Mouse (Mus musculus) right cerebral cortex, postnatal 36 days (tissue): ENCODE measurements around the gene Myrip.

Experiments used
- DNase-seq, 2 experiments: peaks; one replicate each; pipeline ENCODE4 v3.0.0; 2022; ENCODE audit warnings: low spot score in 2 of 2, mixed read lengths in 1 of 2

Myrip gene

GRCm38 (mm10) chr9:120338172-120338571 lies 36.9 kb downstream of the Myrip start:
- no peak for DNase-seq

- no peak for DNase-seq
Observed at GRCm38 (mm10) chr9:120339975-120340695, 38.8 kb downstream of the Myrip start.

GRCm38 (mm10) chr9:120343123-120343790 lies 41.9 kb downstream of the Myrip start:
- DNase-seq = no peak

- no peak for DNase-seq
Observed at GRCm38 (mm10) chr9:120345651-120346151, 44.4 kb downstream of the Myrip start.

GRCm38 (mm10) chr9:120349145-120349544 lies 47.8 kb downstream of the Myrip start:
- DNase-seq = peak; percentile 52 to 67

GRCm38 (mm10) chr9:120350346-120350745 lies 49.0 kb downstream of the Myrip start:
- no peak for DNase-seq

- no peak for DNase-seq
Observed at GRCm38 (mm10) chr9:120351061-120351460, 49.7 kb downstream of the Myrip start.

- DNase-seq = no peak
Observed at GRCm38 (mm10) chr9:120351474-120351873, 50.2 kb downstream of the Myrip start.

- no peak for DNase-seq
Observed at GRCm38 (mm10) chr9:120353036-120353435, 51.7 kb downstream of the Myrip start.

- DNase-seq = no peak
Observed at GRCm38 (mm10) chr9:120353967-120354366, 52.7 kb downstream of the Myrip start.

GRCm38 (mm10) chr9:120354550-120355345 lies 53.4 kb downstream of the Myrip start:
- no peak for DNase-seq

- DNase-seq = no peak
Observed at GRCm38 (mm10) chr9:120356490-120356889, 55.2 kb downstream of the Myrip start.

GRCm38 (mm10) chr9:120358060-120358459 lies 56.7 kb downstream of the Myrip start:
- no peak for DNase-seq

GRCm38 (mm10) chr9:120360397-120361177 lies 59.3 kb downstream of the Myrip start:
- DNase-seq = peak; percentile 51 to 68

GRCm38 (mm10) chr9:120361656-120362055 lies 60.3 kb downstream of the Myrip start:
- DNase-seq = peak; percentile 52 to 55

- no peak for DNase-seq
Observed at GRCm38 (mm10) chr9:120362684-120363083, 61.4 kb downstream of the Myrip start.

- DNase-seq = no peak
Observed at GRCm38 (mm10) chr9:120364653-120365283, 63.5 kb downstream of the Myrip start.

- DNase-seq = no peak
Observed at GRCm38 (mm10) chr9:120367526-120367925, 66.2 kb downstream of the Myrip start.

- no peak for DNase-seq
Observed at GRCm38 (mm10) chr9:120371633-120372032, 70.3 kb downstream of the Myrip start.

GRCm38 (mm10) chr9:120372347-120372746 lies 71.0 kb downstream of the Myrip start:
- DNase-seq = no peak

GRCm38 (mm10) chr9:120377726-120378125 lies 76.4 kb downstream of the Myrip start:
- no peak for DNase-seq
